Mouse (Mus musculus): ENCODE results near the gene Sufu. TPM values are rescaled to one million over a fixed set of nuclear protein-coding genes. Genes with fewer than 3 reads are reported as not detected.

The Sufu gene
- total and polyA plus RNA-seq, 3 experiments = 11.4 to 42.5 TPM; not detected in 1

GRCm38 (mm10) chr19:46523131-46523479 lies 126.4 kb downstream of the Sufu start:
- TF ChIP-seq MAFK (IDR thresholded peaks at IDR 0.05; ENCODE audit: borderline replicate concordance, low read depth, low read length) = 0 out of 2 replicates have a peak, but pooled peaks have one; percentile 49
- no peak for TF ChIP-seq MXI1 (IDR thresholded peaks at IDR 0.05; ENCODE audit: low read depth, low read length)
- 0 out of 2 replicates have a peak, but pooled peaks have one; percentile 33 for TF ChIP-seq MAZ (IDR thresholded peaks at IDR 0.05; ENCODE audit: low read depth, low read length)
- TF ChIP-seq GATA1 (IDR thresholded peaks at IDR 0.05; ENCODE audit: low read depth, low read length) = peak; percentile 27; the same call in 1 of the 2 replicates
- TF ChIP-seq SIN3A (IDR thresholded peaks at IDR 0.05; ENCODE audit: low read length) = no peak
- 0 out of 2 replicates have a peak, but pooled peaks have one; percentile 33 for TF ChIP-seq ELF1 (IDR thresholded peaks at IDR 0.05; ENCODE audit: low read depth, low read length)
- TF ChIP-seq TAL1 (IDR thresholded peaks at IDR 0.05; ENCODE audit: low read length) = no peak
- Histone ChIP-seq H3K27ac (ENCODE audit: control insufficient read depth, low read depth, low read length) (no peak overlapping the region), H3K4me1 (ENCODE audit: control insufficient read depth in 1 of 2, insufficient read depth in 2 of 2, low read length in 2 of 2) (peaks cover 6 to 23% of the 10 kb centered on the region in 2 experiments; a peak in 3 of 4 replicates), H3K27me3 (ENCODE audit: control insufficient read depth in 1 of 2, insufficient read depth in 2 of 2, low read length in 2 of 2) (no peaks in the 10 kb centered on the region), H3K4me3 (ENCODE audit: control insufficient read depth in 1 of 2, insufficient read depth in 1 of 2, low read depth in 2 of 2, low read length in 2 of 2) (no peak overlapping the region), H3K9me3 (replicated peaks; ENCODE audit: insufficient read depth, low read length) (no peaks in the 10 kb centered on the region), H3K79me2 (ENCODE audit: control insufficient read depth, insufficient read depth, low read length, poor library complexity) (no peaks in the 10 kb centered on the region), H3K9ac (ENCODE audit: control insufficient read depth, low read depth, low read length, poor library complexity, severe bottlenecking) (no peak overlapping the region), H3K36me3 (ENCODE audit: control insufficient read depth in 1 of 2, insufficient read depth in 2 of 2, low read length in 2 of 2) (peaks cover 0 to 4% of the 10 kb centered on the region in 2 experiments; a peak in 2 of 4 replicates)
- peak; percentile 62 for DNase-seq (ENCODE audit: low read depth, low spot score)

- no peaks in the 10 kb centered on the region for H3K27me3 ChIP-seq (ENCODE audit: control insufficient read depth in 1 of 2, insufficient read depth in 2 of 2, low read length in 2 of 2)
- no peaks in the 10 kb centered on the region for H3K9me3 ChIP-seq (replicated peaks; ENCODE audit: insufficient read depth, low read length)
- no peak overlapping the region for H3K4me3 ChIP-seq (ENCODE audit: control insufficient read depth in 1 of 2, insufficient read depth in 1 of 2, low read depth in 2 of 2, low read length in 2 of 2)
- peaks cover 6 to 26% of the 10 kb centered on the region in 2 experiments for H3K4me1 ChIP-seq (ENCODE audit: control insufficient read depth in 1 of 2, insufficient read depth in 2 of 2, low read length in 2 of 2)
- H3K27ac ChIP-seq (ENCODE audit: control insufficient read depth, low read depth, low read length) = no peak overlapping the region
- no peak for DNase-seq (ENCODE audit: low read depth, low spot score)
- H3K79me2 ChIP-seq (ENCODE audit: control insufficient read depth, insufficient read depth, low read length, poor library complexity) = no peaks in the 10 kb centered on the region
- TF ChIP-seq GABPA (IDR thresholded peaks at IDR 0.05; ENCODE audit: low read depth, low read length) (no peak), POLR2AphosphoS2 (IDR thresholded peaks at IDR 0.05; ENCODE audit: low read length) (no peak), MXI1 (IDR thresholded peaks at IDR 0.05; ENCODE audit: low read depth, low read length) (no peak)
- peaks cover 0 to 4% of the 10 kb centered on the region in 2 experiments; a peak in 2 of 4 replicates for H3K36me3 ChIP-seq (ENCODE audit: control insufficient read depth in 1 of 2, insufficient read depth in 2 of 2, low read length in 2 of 2)
- no peak overlapping the region for H3K9ac ChIP-seq (ENCODE audit: control insufficient read depth, low read depth, low read length, poor library complexity, severe bottlenecking)
These were observed 126.9 kb downstream of the Sufu start for GRCm38 (mm10) chr19:46523480-46524151.

- Histone ChIP-seq H3K9ac (ENCODE audit: control insufficient read depth, low read depth, low read length, poor library complexity, severe bottlenecking) (no peak overlapping the region), H3K4me1 (ENCODE audit: control insufficient read depth in 1 of 2, insufficient read depth in 2 of 2, low read length in 2 of 2) (peaks cover 6 to 26% of the 10 kb centered on the region in 2 experiments), H3K9me3 (replicated peaks; ENCODE audit: insufficient read depth, low read length) (no peaks in the 10 kb centered on the region), H3K27ac (ENCODE audit: control insufficient read depth, low read depth, low read length) (no peak overlapping the region), H3K27me3 (ENCODE audit: control insufficient read depth in 1 of 2, insufficient read depth in 2 of 2, low read length in 2 of 2) (no peaks in the 10 kb centered on the region), H3K79me2 (ENCODE audit: control insufficient read depth, insufficient read depth, low read length, poor library complexity) (no peaks in the 10 kb centered on the region), H3K4me3 (ENCODE audit: control insufficient read depth in 1 of 2, insufficient read depth in 1 of 2, low read depth in 2 of 2, low read length in 2 of 2) (no peak overlapping the region), H3K36me3 (ENCODE audit: control insufficient read depth in 1 of 2, insufficient read depth in 2 of 2, low read length in 2 of 2) (peaks cover 0 to 7% of the 10 kb centered on the region in 2 experiments; a peak in 2 of 4 replicates)
- TF ChIP-seq ETS1 (IDR thresholded peaks at IDR 0.05; ENCODE audit: low read depth, low read length) (no peak), ZMIZ1 (IDR thresholded peaks at IDR 0.05; ENCODE audit: low read depth, low read length) (no peak), MEF2A (IDR thresholded peaks at IDR 0.05; ENCODE audit: extremely low read depth, insufficient replicate concordance, low read depth, low read length, poor library complexity, severe bottlenecking) (no peak), ELF1 (IDR thresholded peaks at IDR 0.05; ENCODE audit: low read depth, low read length) (no peak), MAZ (IDR thresholded peaks at IDR 0.05; ENCODE audit: low read depth, low read length) (no peak), JUND (IDR thresholded peaks at IDR 0.05; ENCODE audit: low read depth, low read length) (no peak), ZKSCAN1 (IDR thresholded peaks at IDR 0.05; ENCODE audit: low read depth, low read length) (no peak), EP300 (IDR thresholded peaks at IDR 0.05; ENCODE audit: low read depth in 1 of 2, low read length in 2 of 2) (no peak), RAD21 (IDR thresholded peaks at IDR 0.05; ENCODE audit: low read depth, low read length) (no peak), TCF12 (IDR thresholded peaks at IDR 0.05; ENCODE audit: low read depth, low read length) (no peak), USF1 (IDR thresholded peaks at IDR 0.05; ENCODE audit: low read depth, low read length) (no peak), E2F4 (IDR thresholded peaks at IDR 0.05; ENCODE audit: borderline replicate concordance, low read depth, low read length) (no peak), BHLHE40 (IDR thresholded peaks at IDR 0.05; ENCODE audit: borderline replicate concordance, low read depth, low read length) (no peak), POLR2AphosphoS5 (IDR thresholded peaks at IDR 0.05; ENCODE audit: borderline replicate concordance, low read depth, low read length) (no peak)
- no peak for DNase-seq (ENCODE audit: low read depth, low spot score)
These were observed 127.5 kb downstream of the Sufu start for GRCm38 (mm10) chr19:46524152-46524544.
